Mouse (Mus musculus) forebrain, embryonic 12.5 days (tissue): Measurements from ENCODE around the gene Txnrd1. TPM values are rescaled to one million over a fixed set of nuclear protein-coding genes. Genes with fewer than 3 reads are reported as not detected.

ENCODE experiments used
- polyA plus RNA-seq: library from polyadenylated mRNA; unstranded; fragments of >200 nt; fragmentation: Nextera tagmentation; extraction: Ambion mirVana; gene quantifications from 2 replicates; pipeline ENCODE4 v1.2.1, GENCODE M21; 2016

The Txnrd1 gene
- polyA plus RNA-seq, 1 experiment from 2014 or later = 183 TPM

Other genes starting within 250 kb of the Txnrd1 start
- 35.7 and 40.6 TPM in 2 replicates for gene 1190007I07Rik, start 210.7 kb upstream of the Txnrd1 start, polyA plus RNA-seq
- gene Tdg, start 204.1 kb upstream of the Txnrd1 start, polyA plus RNA-seq = 295 and 311 TPM in 2 replicates
- gene Glt8d2, start 143.3 kb upstream of the Txnrd1 start, polyA plus RNA-seq = 2.8 and 2.9 TPM in 2 replicates
- 46.9 and 50.0 TPM in 2 replicates for gene Hcfc2, start 137.8 kb upstream of the Txnrd1 start, polyA plus RNA-seq
- gene Nfyb, start 69.8 kb upstream of the Txnrd1 start, polyA plus RNA-seq = 68.7 and 72.8 TPM in 2 replicates
- 0.90 and 1.2 TPM in 2 replicates for gene Eid3, start 32.7 kb downstream of the Txnrd1 start, polyA plus RNA-seq
- gene Chst11, start 151.5 kb downstream of the Txnrd1 start, polyA plus RNA-seq = 1.8 and 2.6 TPM in 2 replicates